Mouse (Mus musculus): ENCODE measurements around the gene Emilin1. TPM values are rescaled to one million over a fixed set of nuclear protein-coding genes. Genes with fewer than 3 reads are reported as not detected.

Emilin1 gene
- 30.7 and 43.9 TPM in 2 replicates for polyA plus RNA-seq (2015; fragmentation: Nextera tagmentation; extraction: Ambion mirVana)

DNA sequence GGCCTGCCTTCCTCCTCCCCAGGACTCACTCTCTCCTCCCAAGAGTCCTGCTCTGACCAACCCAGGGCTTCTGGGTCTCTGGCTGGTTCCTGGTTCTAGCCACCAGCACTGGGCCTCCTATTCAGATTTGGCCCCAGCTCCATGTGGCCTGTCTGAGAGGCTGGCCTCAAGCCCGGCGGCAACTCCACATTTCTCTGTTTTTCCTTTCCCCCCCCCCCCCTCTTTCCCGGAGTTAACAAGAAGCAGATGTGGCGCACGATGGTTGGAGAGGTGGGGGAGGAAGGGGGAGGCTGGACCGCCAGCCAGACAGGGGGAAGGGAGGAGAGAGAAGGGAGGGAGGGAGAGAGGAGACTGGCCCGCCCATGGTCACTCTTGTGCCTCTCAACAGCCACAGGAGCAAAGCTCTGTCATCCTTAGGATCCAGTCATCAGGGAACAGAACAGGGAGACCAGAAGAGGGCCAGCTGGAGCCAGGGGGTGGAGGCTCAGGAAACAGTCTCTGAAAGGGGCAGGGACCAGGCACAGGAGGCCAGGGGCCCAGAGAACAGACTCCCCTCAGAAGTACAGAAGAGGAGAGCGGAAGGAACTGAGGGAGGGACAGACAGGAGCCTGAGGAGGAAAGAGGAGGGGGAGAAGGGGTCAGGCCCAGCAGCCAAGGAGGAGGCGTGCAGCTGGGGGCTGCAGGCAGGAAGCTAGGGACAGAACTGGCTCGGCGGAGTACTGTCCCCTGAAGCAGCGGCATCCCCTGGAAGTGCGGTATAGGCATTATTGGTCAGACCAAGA is at the start of gene Emilin1:
Gene Emilin1, plus strand, starts transcription at position 343 of the 782 bp plus-strand sequence.
- Histone ChIP-seq H3K27ac (replicated peaks) (peak within 1 kb of the TSS; percentile 83), H3K27me3 (no peaks in the 10 kb centered on the region), H3K9ac (peak within 1 kb of the TSS; percentile 63), H3K4me1 (replicated peaks) (peaks cover 52% of the 10 kb centered on the region), H3K4me3 (peak within 1 kb of the TSS; percentile 35), H3K4me2 (peak within 1 kb of the TSS; percentile 46), H3K36me3 (no peaks in the 10 kb centered on the region), H3K9me3 (no peaks in the 10 kb centered on the region)
- WGBS: 27% methylated on average over 13 of the region's 13 CpGs
- ATAC-seq (ENCODE audit: low read depth): no peak

DNA sequence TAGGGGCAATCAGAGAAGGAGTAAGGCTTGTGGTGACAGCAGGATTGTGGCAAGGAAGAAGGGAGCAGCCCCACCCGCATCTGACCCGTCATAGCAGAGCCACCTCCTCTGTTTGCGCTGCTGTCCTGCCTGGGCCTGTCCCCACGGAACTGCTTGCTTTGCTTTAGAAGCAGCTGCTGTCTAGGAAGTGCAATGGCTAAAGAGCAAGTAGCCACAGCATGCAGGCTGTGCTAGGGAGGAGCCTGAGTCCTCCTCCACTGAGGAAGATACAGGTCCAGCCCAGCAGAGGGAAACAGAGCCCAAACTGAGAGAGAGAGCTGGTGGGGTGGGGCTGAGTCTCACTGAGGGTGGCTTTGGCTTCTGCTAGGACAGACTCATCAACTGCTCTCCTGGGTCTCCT is 49.4 kb upstream of the Emilin1 start:
- no peak overlapping the region for H3K9ac ChIP-seq
- ATAC-seq (ENCODE audit: low read depth): no peak
- H3K27ac ChIP-seq (replicated peaks): no peak overlapping the region
- no peak overlapping the region for H3K4me2 ChIP-seq
- no peaks in the 10 kb centered on the region for H3K9me3 ChIP-seq
- no peak overlapping the region for H3K4me3 ChIP-seq
- 0 out of 2 replicates have a peak, but pooled peaks cover under 1% of the 10 kb centered on the region for H3K4me1 ChIP-seq (replicated peaks)
- H3K36me3 ChIP-seq: peaks cover 55% of the 10 kb centered on the region
- H3K27me3 ChIP-seq: no peaks in the 10 kb centered on the region
- 34% methylated on average over 4 of the region's 4 CpGs for WGBS

DNA sequence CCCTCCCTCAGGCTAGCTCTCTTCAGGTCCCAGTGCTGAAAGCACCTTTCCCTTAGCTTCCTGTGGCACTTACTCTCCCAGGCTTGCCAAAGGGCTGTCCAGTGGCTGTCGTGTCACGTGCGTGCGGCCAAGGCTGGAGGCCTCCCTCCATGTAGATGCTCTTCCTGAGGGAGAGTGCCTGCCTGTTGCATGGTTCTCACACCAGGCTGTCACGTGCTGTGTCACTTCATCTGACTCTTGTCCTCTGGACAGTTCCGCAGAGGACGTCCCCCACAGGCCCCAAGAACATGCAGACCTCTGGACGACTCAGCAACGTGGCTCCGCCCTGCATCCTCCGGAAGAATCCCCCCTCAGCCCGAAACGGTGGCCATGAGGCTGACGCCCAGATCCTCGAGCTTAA is 48.9 kb upstream of the Emilin1 start:
- Histone ChIP-seq H3K27ac (replicated peaks) (no peak overlapping the region), H3K4me3 (no peak overlapping the region), H3K4me1 (replicated peaks) (0 out of 2 replicates have a peak, but pooled peaks cover 4% of the 10 kb centered on the region), H3K9me3 (no peaks in the 10 kb centered on the region), H3K36me3 (peaks cover 55% of the 10 kb centered on the region), H3K4me2 (no peak overlapping the region), H3K9ac (no peak overlapping the region), H3K27me3 (no peaks in the 10 kb centered on the region)
- 49% methylated on average over 15 of the region's 15 CpGs for WGBS
- ATAC-seq (ENCODE audit: low read depth): no peak

DNA sequence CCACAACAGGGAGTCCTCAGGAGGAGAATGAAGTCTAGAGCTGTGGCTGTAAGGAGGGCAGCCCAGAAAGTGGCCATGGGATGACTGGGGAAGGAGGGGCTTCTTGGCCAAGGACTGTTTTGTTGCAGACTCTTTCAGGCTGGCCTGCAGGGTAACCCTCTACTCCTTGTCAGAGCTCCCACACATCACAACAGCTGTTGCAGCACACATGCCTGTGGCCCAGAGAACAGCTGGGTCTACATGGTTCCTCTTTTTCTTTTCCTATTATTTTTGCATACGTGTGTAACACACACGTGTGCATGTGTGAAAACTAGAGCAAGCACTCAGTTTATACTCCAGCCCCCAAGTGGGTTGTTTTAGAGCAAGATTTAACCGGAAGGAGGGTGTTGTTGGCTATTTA is 46.3 kb upstream of the Emilin1 start:
- Histone ChIP-seq H3K4me2 (no peak overlapping the region), H3K9me3 (no peaks in the 10 kb centered on the region), H3K4me1 (replicated peaks) (peaks cover 23% of the 10 kb centered on the region), H3K9ac (no peak overlapping the region), H3K36me3 (peaks cover 64% of the 10 kb centered on the region), H3K4me3 (no peak overlapping the region), H3K27ac (replicated peaks) (no peak overlapping the region), H3K27me3 (no peaks in the 10 kb centered on the region)
- WGBS: 90% methylated on average over 3 of the region's 3 CpGs
- no peak for ATAC-seq (ENCODE audit: low read depth)

DNA sequence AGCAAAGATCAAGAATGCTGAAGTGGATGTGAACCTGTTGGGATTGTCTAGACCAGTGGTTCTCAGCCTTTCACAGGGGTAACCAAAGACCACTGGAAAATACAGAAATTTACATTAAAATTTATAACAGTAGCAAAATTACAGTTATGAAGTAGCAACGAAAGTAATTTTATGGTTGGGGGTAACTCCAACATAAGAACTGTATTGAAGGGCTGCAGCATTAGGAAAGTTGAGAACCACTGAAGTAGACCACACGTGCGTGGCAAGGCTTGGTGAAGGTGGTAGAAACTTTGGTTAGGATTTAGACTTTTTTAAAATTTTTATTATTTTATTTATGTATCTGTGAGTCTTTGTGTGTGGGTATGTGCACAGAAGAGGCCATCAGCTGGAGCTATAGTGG is 45.5 kb upstream of the Emilin1 start, which contains the start of gene Tmem214:
Gene Tmem214, plus strand, starts transcription at position 301 of the 400 bp plus-strand sequence.
- no peak within 1 kb of the TSS for H3K9ac ChIP-seq
- H3K36me3 ChIP-seq: peaks cover 67% of the 10 kb centered on the region

DNA sequence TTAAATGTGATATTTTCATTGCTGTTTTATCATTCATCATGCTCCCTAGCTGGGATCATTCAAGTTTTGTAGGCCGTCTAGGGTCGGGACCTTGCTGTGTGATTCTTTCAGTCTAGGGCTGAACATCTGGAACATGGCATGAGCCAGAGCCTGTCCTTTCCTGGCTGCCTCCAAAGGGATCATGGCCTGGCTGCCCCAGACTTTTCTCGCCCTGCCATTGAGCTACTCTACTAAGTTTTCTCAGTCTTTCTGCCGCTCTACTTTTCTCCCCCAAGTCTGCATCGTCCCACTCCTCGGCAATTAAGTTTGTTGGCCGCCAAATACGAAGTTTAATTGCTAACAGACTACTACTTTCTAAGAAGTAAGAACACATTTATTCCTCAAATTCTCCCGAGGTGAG is 44.2 kb upstream of the Emilin1 start:
- peak overlapping the region; percentile 69 for H3K4me2 ChIP-seq
- H3K9me3 ChIP-seq: no peaks in the 10 kb centered on the region
- H3K4me1 ChIP-seq (replicated peaks): peaks cover 23% of the 10 kb centered on the region
- peak overlapping the region; percentile 75; the same call in 1 of the 2 replicates for H3K27ac ChIP-seq (replicated peaks)
- peak overlapping the region; percentile 91 for H3K9ac ChIP-seq
- H3K36me3 ChIP-seq: peaks cover 67% of the 10 kb centered on the region
- H3K27me3 ChIP-seq: no peaks in the 10 kb centered on the region
- peak overlapping the region; percentile 84 for H3K4me3 ChIP-seq
- peak; percentile 36; the same call in 1 of the 2 replicates for ATAC-seq (ENCODE audit: low read depth)
- WGBS: 19% methylated on average over 9 of the region's 9 CpGs

More for the DNA sequence above, 45.5 kb upstream of the Emilin1 start, which contains the start of gene Tmem214:
- ATAC-seq (ENCODE audit: low read depth): no peak
- Histone ChIP-seq H3K27ac (replicated peaks) (no peak within 1 kb of the TSS), H3K4me2 (no peak within 1 kb of the TSS), H3K4me3 (0 out of 2 replicates have a peak within 1 kb of the TSS, but pooled peaks have one; percentile 84), H3K4me1 (replicated peaks) (peaks cover 23% of the 10 kb centered on the region), H3K9me3 (no peaks in the 10 kb centered on the region), H3K27me3 (no peaks in the 10 kb centered on the region)
- 97% methylated on average over 3 of the region's 3 CpGs for WGBS

DNA sequence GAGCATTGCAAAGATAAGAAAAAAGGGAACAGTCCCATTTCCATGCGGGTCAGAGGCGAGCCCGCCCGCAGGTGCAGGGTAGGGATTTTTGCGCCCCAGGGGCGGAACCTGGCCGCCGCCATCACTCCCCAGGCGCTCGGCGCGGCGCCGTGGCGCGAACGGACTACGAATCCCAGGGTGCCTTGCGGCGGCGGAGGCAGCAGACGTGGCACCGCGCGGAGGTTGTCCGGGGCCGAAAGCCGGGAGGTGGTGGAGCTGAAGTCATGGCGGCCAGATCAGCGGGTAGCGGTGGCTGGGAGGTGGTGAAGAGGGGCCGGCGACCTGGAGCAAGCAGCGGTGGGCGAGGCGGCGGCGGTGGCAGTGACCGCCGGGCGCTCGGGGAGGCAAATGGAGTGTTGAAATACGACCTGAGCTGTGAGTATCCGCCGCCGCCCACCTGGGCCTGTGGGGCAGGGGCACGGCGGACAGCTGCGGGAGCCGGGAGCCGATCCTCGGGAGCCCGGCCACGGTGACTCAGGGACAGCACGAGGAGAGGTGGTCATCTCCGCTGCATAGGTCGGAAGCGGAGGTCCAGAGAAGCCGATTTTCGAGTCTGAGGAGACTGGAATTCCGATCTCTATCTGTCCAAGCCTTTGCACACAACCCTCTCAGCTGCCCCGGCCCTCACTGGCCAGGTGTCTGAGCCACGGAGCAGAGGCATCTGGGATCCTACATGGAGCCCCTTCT is 43.6 kb upstream of the Emilin1 start:
- Histone ChIP-seq H3K27ac (replicated peaks) (peak overlapping the region; percentile 75), H3K9ac (peak overlapping the region; percentile 91), H3K4me2 (peak overlapping the region; percentile 69), H3K36me3 (peaks cover 67% of the 10 kb centered on the region), H3K9me3 (no peaks in the 10 kb centered on the region), H3K27me3 (no peaks in the 10 kb centered on the region), H3K4me3 (peak overlapping the region; percentile 84), H3K4me1 (replicated peaks) (peaks cover 23% of the 10 kb centered on the region)
- WGBS: under 1% methylated on average over 63 of the region's 63 CpGs
- peak; percentile 92 for ATAC-seq (ENCODE audit: low read depth)

DNA sequence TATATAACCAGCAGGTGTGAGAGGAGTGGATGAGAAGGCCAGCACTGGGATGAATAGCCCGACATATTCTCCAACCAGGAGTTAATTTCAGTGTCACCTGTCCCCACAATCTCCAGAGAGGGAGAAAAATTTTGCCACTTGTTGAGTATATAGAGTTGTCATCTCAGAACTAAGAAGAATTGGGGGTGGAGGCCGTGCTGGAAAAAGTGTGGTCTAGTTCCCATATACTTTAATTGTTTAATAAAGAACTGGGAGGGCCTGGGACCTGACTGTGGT is 43.1 kb upstream of the Emilin1 start:
- ATAC-seq (ENCODE audit: low read depth): no peak
- 19% methylated on average over 2 of the region's 2 CpGs for WGBS
- peaks cover 67% of the 10 kb centered on the region for H3K36me3 ChIP-seq

DNA sequence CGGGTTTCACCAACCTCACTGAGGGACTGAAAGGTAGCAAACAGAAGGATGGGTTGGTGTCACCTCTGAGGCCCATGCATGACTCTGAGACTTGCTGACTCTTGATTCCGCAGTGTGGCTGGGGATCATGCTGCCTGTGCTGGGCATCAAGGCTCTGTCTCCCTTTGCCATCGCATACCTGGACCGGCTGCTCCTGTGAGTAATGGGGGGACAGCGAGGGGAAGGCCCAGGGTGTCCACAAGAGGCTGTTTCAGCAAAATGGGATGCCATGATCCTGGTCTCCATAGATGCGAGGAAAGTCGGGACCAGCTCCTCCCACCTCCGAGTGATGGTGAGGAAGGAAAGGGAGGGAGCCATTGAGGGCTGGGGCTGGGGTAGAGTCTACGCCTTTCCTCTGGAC is 40.6 kb upstream of the Emilin1 start:
- no peak for ATAC-seq (ENCODE audit: low read depth)
- Histone ChIP-seq H3K9ac (no peak overlapping the region), H3K4me1 (replicated peaks) (peaks cover 23% of the 10 kb centered on the region), H3K4me2 (no peak overlapping the region), H3K27ac (replicated peaks) (no peak overlapping the region), H3K4me3 (no peak overlapping the region), H3K9me3 (no peaks in the 10 kb centered on the region), H3K27me3 (no peaks in the 10 kb centered on the region), H3K36me3 (peaks cover 68% of the 10 kb centered on the region)
- WGBS: 92% methylated on average over 9 of the region's 9 CpGs

More for the DNA sequence above, 43.1 kb upstream of the Emilin1 start:
- Histone ChIP-seq H3K27ac (replicated peaks) (peak overlapping the region; percentile 75), H3K4me2 (peak overlapping the region; percentile 69), H3K9me3 (no peaks in the 10 kb centered on the region), H3K4me1 (replicated peaks) (peaks cover 23% of the 10 kb centered on the region), H3K4me3 (peak overlapping the region; percentile 84), H3K27me3 (no peaks in the 10 kb centered on the region), H3K9ac (peak overlapping the region; percentile 91)

DNA sequence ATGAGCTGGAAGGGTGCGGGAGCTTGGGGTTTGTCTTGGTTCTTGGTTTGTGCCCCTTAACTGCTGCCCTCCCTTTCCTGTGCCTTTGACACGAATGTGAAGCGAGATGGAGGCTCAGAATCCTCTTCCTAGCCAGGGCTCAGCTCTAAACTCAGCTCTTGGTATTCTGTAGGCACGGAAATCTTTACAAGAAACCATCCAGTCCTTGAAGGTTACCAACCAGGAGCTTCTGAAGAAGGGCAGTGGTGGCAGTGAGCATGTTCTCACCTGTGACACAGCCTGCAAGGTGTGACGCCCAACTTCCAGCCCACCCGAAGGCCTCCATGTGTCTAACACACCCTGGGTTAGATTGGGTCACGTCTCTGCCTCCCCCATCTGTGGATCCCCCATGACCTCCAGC is 38.8 kb upstream of the Emilin1 start:
- Histone ChIP-seq H3K4me2 (no peak overlapping the region), H3K27me3 (no peaks in the 10 kb centered on the region)
- 89% methylated on average over 7 of the region's 7 CpGs for WGBS

DNA sequence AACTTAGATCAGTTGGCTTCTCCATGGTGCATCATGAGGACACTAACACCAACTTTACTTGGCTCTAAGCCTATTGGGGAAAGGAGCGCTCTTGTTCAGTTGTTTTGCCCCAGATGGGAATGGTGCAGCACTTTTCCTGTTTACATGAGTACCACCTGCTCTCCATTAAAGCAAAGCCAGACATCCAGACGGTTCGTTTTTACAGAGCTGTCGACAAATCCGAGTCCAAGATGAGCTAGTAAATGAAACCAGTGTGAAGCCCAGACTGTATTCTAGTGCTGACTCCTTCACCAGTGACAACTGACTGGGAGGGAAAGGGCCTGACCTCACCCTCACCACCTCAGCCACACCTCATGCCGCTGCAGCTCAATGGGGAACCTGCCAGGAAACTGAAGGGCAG is 34.6 kb upstream of the Emilin1 start:
- peaks cover 54% of the 10 kb centered on the region for H3K36me3 ChIP-seq

More for the DNA sequence above, 38.8 kb upstream of the Emilin1 start:
- H3K9me3 ChIP-seq: no peaks in the 10 kb centered on the region
- no peak overlapping the region for H3K9ac ChIP-seq
- ATAC-seq (ENCODE audit: low read depth): no peak
- H3K36me3 ChIP-seq: peaks cover 81% of the 10 kb centered on the region
- no peak overlapping the region for H3K27ac ChIP-seq (replicated peaks)
- H3K4me1 ChIP-seq (replicated peaks): peaks cover 18% of the 10 kb centered on the region
- H3K4me3 ChIP-seq: no peak overlapping the region

DNA sequence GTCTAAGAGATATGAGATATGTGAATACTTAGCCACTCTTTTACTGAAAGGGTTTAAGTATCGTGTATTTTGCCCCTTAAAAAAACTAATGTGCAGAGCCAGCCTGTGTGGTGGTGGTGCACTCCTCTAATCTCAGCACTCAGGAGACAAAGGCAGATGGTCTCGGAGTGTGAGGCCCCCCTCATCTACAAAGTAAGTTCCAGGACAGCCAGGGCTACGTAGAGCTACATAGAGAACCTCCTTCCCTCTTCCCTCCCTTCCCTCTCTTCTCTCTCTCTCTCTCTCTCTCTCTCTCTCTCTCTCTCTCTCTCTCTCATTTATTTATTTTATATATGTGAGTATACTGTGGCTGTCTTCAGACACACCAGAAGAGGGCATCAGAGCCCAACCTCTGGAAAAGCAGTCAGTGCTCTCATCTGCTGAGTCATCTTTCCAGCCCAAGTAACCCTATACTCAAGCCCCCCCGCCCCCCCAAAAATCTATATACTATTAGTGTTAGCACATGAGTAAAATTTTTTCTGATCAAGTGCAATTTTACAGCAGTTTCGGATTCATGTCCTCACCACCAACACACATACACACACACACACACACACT is 33.8 kb upstream of the Emilin1 start:
- Histone ChIP-seq H3K36me3 (peaks cover 46% of the 10 kb centered on the region), H3K27me3 (no peaks in the 10 kb centered on the region), H3K9ac (no peak overlapping the region), H3K4me1 (replicated peaks) (no peaks in the 10 kb centered on the region), H3K4me2 (no peak overlapping the region), H3K27ac (replicated peaks) (no peak overlapping the region), H3K9me3 (no peaks in the 10 kb centered on the region), H3K4me3 (no peak overlapping the region)
- WGBS: 86% methylated on average over 5 of the region's 5 CpGs
- no peak for ATAC-seq (ENCODE audit: low read depth)

More for the DNA sequence above, 34.6 kb upstream of the Emilin1 start:
- Histone ChIP-seq H3K27me3 (no peaks in the 10 kb centered on the region), H3K27ac (replicated peaks) (no peak overlapping the region), H3K4me1 (replicated peaks) (no peaks in the 10 kb centered on the region), H3K4me3 (no peak overlapping the region), H3K9ac (no peak overlapping the region), H3K9me3 (no peaks in the 10 kb centered on the region), H3K4me2 (no peak overlapping the region)
- ATAC-seq (ENCODE audit: low read depth): no peak
- 69% methylated on average over 6 of the region's 6 CpGs for WGBS
